Mouse (Mus musculus) myocyte (in vitro differentiated cells): ENCODE results near the gene Emb. TPM values are rescaled to one million over a fixed set of nuclear protein-coding genes. Genes with fewer than 3 reads are reported as not detected.
A peak's percentile ranks its signal among the peaks of the same experiment; 100 is the strongest.

Experiments used
- H3K27me3 ChIP-seq: one replicate; pipeline ENCODE4 v1.6.1; 2011; ENCODE audit not compliant: control insufficient read depth, insufficient read depth, insufficient read length
- H3K36me3 ChIP-seq: one replicate; pipeline ENCODE4 v1.6.1; 2011; ENCODE audit not compliant: control insufficient read depth, insufficient read depth
- H3K4me2 ChIP-seq: one replicate; pipeline ENCODE4 v1.6.1; 2011; ENCODE audit warnings: low read depth, control low read depth
- H3K4me3 ChIP-seq: one replicate; pipeline ENCODE4 v1.5.1; 2011; ENCODE audit warnings: mild to moderate bottlenecking, control low read depth, moderate library complexity
- H3K79me2 ChIP-seq: one replicate; pipeline ENCODE4 v1.6.1; 2011; ENCODE audit not compliant: control insufficient read depth, insufficient read depth
- H3ac ChIP-seq: one replicate; pipeline ENCODE4 v1.6.1; 2011; ENCODE audit not compliant: control insufficient read depth, insufficient read length
- CEBPB ChIP-seq: IDR thresholded peaks from 2 replicates; pipeline ENCODE4 v1.6.1; 2011; ENCODE audit warnings: mild to moderate bottlenecking, moderate library complexity; ENCODE audit not compliant: poor library complexity, insufficient read depth, severe bottlenecking
- E2F4 ChIP-seq: IDR thresholded peaks from one replicate; pipeline ENCODE4 v1.6.1; 2011; ENCODE audit warnings: mild to moderate bottlenecking, control low read depth, moderate library complexity; ENCODE audit not compliant: insufficient read depth
- MAX ChIP-seq: IDR thresholded peaks from one replicate; pipeline ENCODE4 v1.6.1; 2011; ENCODE audit warnings: low read depth, mild to moderate bottlenecking, control low read depth
- MYOD1 ChIP-seq, 3 experiments: IDR thresholded peaks; one replicate each; pipeline ENCODE4 v1.6.1; 2011; ENCODE audit warnings: control low read depth in 2 of 3, low read depth in 2 of 3, mild to moderate bottlenecking in 2 of 3, moderate library complexity in 1 of 3; ENCODE audit not compliant: insufficient read length in 2 of 3, control insufficient read depth in 1 of 3
- MYOG ChIP-seq, 3 experiments: IDR thresholded peaks; one replicate each; pipeline ENCODE4 v1.6.1; 2011; ENCODE audit warnings: control low read depth in 2 of 3, low read depth in 2 of 3, mild to moderate bottlenecking in 2 of 3; ENCODE audit not compliant: insufficient read length in 2 of 3, control insufficient read depth in 1 of 3, insufficient read depth in 1 of 3
- POLR2A ChIP-seq: IDR thresholded peaks from one replicate; pipeline ENCODE4 v1.6.1; 2011; ENCODE audit warnings: low read depth, mild to moderate bottlenecking, control low read depth, moderate library complexity; ENCODE audit not compliant: insufficient read length
- POLR2AphosphoS2 ChIP-seq: IDR thresholded peaks from one replicate; pipeline ENCODE4 v1.6.1; 2011; ENCODE audit warnings: low read depth, control low read depth; ENCODE audit not compliant: insufficient read length
- REST ChIP-seq: IDR thresholded peaks from one replicate; pipeline ENCODE4 v1.6.1; 2011; ENCODE audit warnings: mild to moderate bottlenecking, control low read depth, moderate library complexity; ENCODE audit not compliant: insufficient read depth, insufficient read length
- SRF ChIP-seq: IDR thresholded peaks from one replicate; pipeline ENCODE4 v1.6.1; 2011; ENCODE audit warnings: low read depth; ENCODE audit not compliant: control insufficient read depth, insufficient read length
- TCF12 ChIP-seq: IDR thresholded peaks from one replicate; pipeline ENCODE4 v1.6.1; 2011; ENCODE audit warnings: mild to moderate bottlenecking, control low read depth; ENCODE audit not compliant: poor library complexity, insufficient read depth, severe bottlenecking
- TCF3 ChIP-seq: IDR thresholded peaks from one replicate; pipeline ENCODE4 v1.6.1; 2011; ENCODE audit warnings: low read depth, control low read depth; ENCODE audit not compliant: insufficient read length
- USF1 ChIP-seq: IDR thresholded peaks from one replicate; pipeline ENCODE4 v1.6.1; 2011; ENCODE audit warnings: low read depth, mild to moderate bottlenecking, control low read depth, moderate library complexity
- polyA plus RNA-seq: library from polyadenylated mRNA; unstranded; fragments of >200 nt; fragmentation: generic; extraction: Trizol; gene quantifications from one replicate; pipeline ENCODE4 v1.2.1, GENCODE M21; 2012; ENCODE audit warnings: missing spikeins

Gene Emb
- polyA plus RNA-seq, 1 experiment = 6.2 TPM

GRCm38 (mm10) chr13:117267963-117268362 lies 59.6 kb downstream of the Emb start:
- Histone ChIP-seq H3ac (no peak overlapping the region), H3K79me2 (no peaks in the 10 kb centered on the region), H3K36me3 (no peaks in the 10 kb centered on the region), H3K27me3 (no peaks in the 10 kb centered on the region), H3K4me3 (no peak overlapping the region), H3K4me2 (no peak overlapping the region)
- TF ChIP-seq TCF12 = no peak
- no peak for TF ChIP-seq MYOG (IDR thresholded peaks at IDR 0.05; ENCODE audit: control insufficient read depth in 1 of 3, insufficient read depth in 1 of 3, insufficient read length in 2 of 3, low read depth in 2 of 3)
- TF ChIP-seq SRF = no peak
- TF ChIP-seq REST = no peak
- TF ChIP-seq POLR2A = no peak
- TF ChIP-seq TCF3 = no peak
- TF ChIP-seq MYOD1 (IDR thresholded peaks at IDR 0.05; ENCODE audit: control insufficient read depth in 1 of 3, insufficient read length in 2 of 3, low read depth in 2 of 3) = no peak
- TF ChIP-seq USF1 = no peak
- no peak for TF ChIP-seq E2F4
- TF ChIP-seq POLR2AphosphoS2 = no peak
- TF ChIP-seq CEBPB = no peak
- no peak for TF ChIP-seq MAX

- Histone ChIP-seq H3K4me3 (no peak overlapping the region), H3K36me3 (no peaks in the 10 kb centered on the region), H3ac (no peak overlapping the region), H3K27me3 (no peaks in the 10 kb centered on the region), H3K4me2 (no peak overlapping the region), H3K79me2 (no peaks in the 10 kb centered on the region)
- TF ChIP-seq TCF12 (no peak), MYOD1 (IDR thresholded peaks at IDR 0.05; ENCODE audit: control insufficient read depth in 1 of 3, insufficient read length in 2 of 3, low read depth in 2 of 3) (no peak), E2F4 (no peak), POLR2AphosphoS2 (no peak), MAX (no peak), MYOG (IDR thresholded peaks at IDR 0.05; ENCODE audit: control insufficient read depth in 1 of 3, insufficient read depth in 1 of 3, insufficient read length in 2 of 3, low read depth in 2 of 3) (no peak), POLR2A (no peak), REST (no peak)
Observed at GRCm38 (mm10) chr13:117284036-117284435, 75.7 kb downstream of the Emb start.

- Histone ChIP-seq H3K79me2 (no peaks in the 10 kb centered on the region), H3ac (no peak overlapping the region)
Observed at GRCm38 (mm10) chr13:117286939-117287338, 78.6 kb downstream of the Emb start.

GRCm38 (mm10) chr13:117287400-117287799 lies 79.1 kb downstream of the Emb start:
- H3K27me3 ChIP-seq = no peaks in the 10 kb centered on the region
- TF ChIP-seq REST = no peak
- TF ChIP-seq MAX = no peak
- no peak for TF ChIP-seq SRF
- TF ChIP-seq POLR2AphosphoS2 = no peak
- TF ChIP-seq MYOD1 (IDR thresholded peaks at IDR 0.05; ENCODE audit: control insufficient read depth in 1 of 3, insufficient read length in 2 of 3, low read depth in 2 of 3) = no peak
- no peak for TF ChIP-seq USF1
- TF ChIP-seq CEBPB = no peak
- TF ChIP-seq TCF3 = no peak
- TF ChIP-seq MYOG (IDR thresholded peaks at IDR 0.05; ENCODE audit: control insufficient read depth in 1 of 3, insufficient read depth in 1 of 3, insufficient read length in 2 of 3, low read depth in 2 of 3) = no peak
- TF ChIP-seq POLR2A = no peak
- no peak for TF ChIP-seq TCF12
- TF ChIP-seq E2F4 = no peak
- no peaks in the 10 kb centered on the region for H3K79me2 ChIP-seq
- H3K4me3 ChIP-seq = no peak overlapping the region
- no peaks in the 10 kb centered on the region for H3K36me3 ChIP-seq
- no peak overlapping the region for H3ac ChIP-seq
- no peak overlapping the region for H3K4me2 ChIP-seq

More at GRCm38 (mm10) chr13:117286939-117287338, 78.6 kb downstream of the Emb start:
- Histone ChIP-seq H3K4me2 (no peak overlapping the region), H3K27me3 (no peaks in the 10 kb centered on the region), H3K36me3 (no peaks in the 10 kb centered on the region), H3K4me3 (no peak overlapping the region)
- TF ChIP-seq E2F4 (no peak), MYOD1 (IDR thresholded peaks at IDR 0.05; ENCODE audit: control insufficient read depth in 1 of 3, insufficient read length in 2 of 3, low read depth in 2 of 3) (no peak)

GRCm38 (mm10) chr13:117289494-117290270 lies 81.3 kb downstream of the Emb start:
- no peak overlapping the region for H3K4me3 ChIP-seq
- TF ChIP-seq USF1 = peak; percentile 25
- TF ChIP-seq TCF12 = no peak
- H3ac ChIP-seq = no peak overlapping the region
- no peaks in the 10 kb centered on the region for H3K27me3 ChIP-seq
- no peaks in the 10 kb centered on the region for H3K36me3 ChIP-seq
- peak overlapping the region; percentile 31 for H3K4me2 ChIP-seq
- no peaks in the 10 kb centered on the region for H3K79me2 ChIP-seq
